Mouse (Mus musculus) limb, embryonic 13.5 days (tissue): Measurements from ENCODE around the gene Chtf18. TPM values are rescaled to one million over a fixed set of nuclear protein-coding genes. Genes with fewer than 3 reads are reported as not detected.

Source experiments
- ATAC-seq: fragments of 200-750 bp; cut with Nextera tagmentation; 2 replicates; pipeline ENCODE4 v1.8.0; 2017; ENCODE audit warnings: low read depth, moderate number of reproducible peaks, moderate TSS enrichment; ENCODE audit not compliant: low FRiP score
- H3K27ac ChIP-seq: fragments of 300-500 bp; sonication (generic); 2 replicates; pipeline ENCODE4 v1.5.1; 2015; ENCODE audit warnings: inconsistent platforms, mild to moderate bottlenecking, moderate library complexity
- H3K27me3 ChIP-seq: fragments of 300-500 bp; sonication (generic); 2 replicates; pipeline ENCODE4 v1.6.1; 2015; ENCODE audit warnings: mild to moderate bottlenecking, inconsistent platforms
- H3K36me3 ChIP-seq: fragments of 300-500 bp; sonication (generic); 2 replicates; pipeline ENCODE4 v1.6.1; 2015; ENCODE audit warnings: inconsistent platforms, mild to moderate bottlenecking, moderate library complexity
- H3K4me1 ChIP-seq: fragments of 300-500 bp; sonication (generic); 2 replicates; pipeline ENCODE4 v1.6.1; 2015; ENCODE audit warnings: inconsistent platforms
- H3K4me2 ChIP-seq: fragments of 300-500 bp; sonication (generic); replicated peaks from 2 replicates; pipeline ENCODE4 v1.6.1; 2015; ENCODE audit warnings: inconsistent platforms, mild to moderate bottlenecking, moderate library complexity
- H3K4me3 ChIP-seq: fragments of 300-500 bp; sonication (generic); 2 replicates; pipeline ENCODE4 v1.5.1; 2015; ENCODE audit warnings: moderate library complexity, mild to moderate bottlenecking, inconsistent platforms
- H3K9ac ChIP-seq: fragments of 300-500 bp; sonication (generic); 2 replicates; pipeline ENCODE4 v1.6.1; 2015; ENCODE audit warnings: mild to moderate bottlenecking, inconsistent platforms
- H3K9me3 ChIP-seq: fragments of 300-500 bp; sonication (generic); 2 replicates; pipeline ENCODE4 v1.6.1; 2016; ENCODE audit warnings: inconsistent platforms
- WGBS: fragments of 180-500 bp; shearing (Covaris S2); methylation state at CpG from one replicate; pipeline ENCODE4 v1.1.7; 2015; 5-methylcytosine and 5-hydroxymethylcytosine counted together
- polyA plus RNA-seq: library from polyadenylated mRNA; unstranded; fragments of >200 nt; fragmentation: Nextera tagmentation; extraction: Ambion mirVana; gene quantifications from 2 replicates; pipeline ENCODE4 v1.2.1, GENCODE M21; 2015

Gene Chtf18
- polyA plus RNA-seq, 1 experiment from 2014 or later = 32.2 TPM

GRCm38 (mm10) chr17:25725264-25725663, 2.0 kb downstream of the Chtf18 start:
- H3K27ac ChIP-seq = no peak overlapping the region
- H3K4me2 ChIP-seq = no peak overlapping the region
- H3K36me3 ChIP-seq = peaks cover 61% of the 10 kb centered on the region
- H3K27me3 ChIP-seq = no peaks in the 10 kb centered on the region
- WGBS = 86% methylated on average over 6 of the region's 6 CpGs
- ATAC-seq = no peak
- H3K9ac ChIP-seq = no peak overlapping the region
- H3K9me3 ChIP-seq = no peaks in the 10 kb centered on the region
- no peak overlapping the region for H3K4me3 ChIP-seq
- H3K4me1 ChIP-seq = peaks cover 23% of the 10 kb centered on the region

GRCm38 (mm10) chr17:25723919-25724318, 3.3 kb downstream of the Chtf18 start:
- Histone ChIP-seq H3K36me3 (peaks cover 62% of the 10 kb centered on the region), H3K4me1 (peaks cover 21% of the 10 kb centered on the region), H3K4me3 (no peak overlapping the region), H3K9me3 (no peaks in the 10 kb centered on the region), H3K9ac (no peak overlapping the region), H3K27ac (no peak overlapping the region), H3K27me3 (peaks cover 2% of the 10 kb centered on the region; the same call in 1 of the 2 replicates), H3K4me2 (no peak overlapping the region)
- no peak for ATAC-seq
- 76% methylated on average over 7 of the region's 7 CpGs for WGBS

- Histone ChIP-seq H3K4me1 (peaks cover 16% of the 10 kb centered on the region), H3K4me3 (no peak overlapping the region), H3K9me3 (no peaks in the 10 kb centered on the region), H3K4me2 (no peak overlapping the region), H3K27me3 (peaks cover 6% of the 10 kb centered on the region), H3K27ac (no peak overlapping the region), H3K36me3 (peaks cover 58% of the 10 kb centered on the region), H3K9ac (0 out of 2 replicates have a peak overlapping the region, but pooled peaks have one; percentile 4)
- WGBS = 93% methylated on average over 19 of the region's 19 CpGs
- ATAC-seq = no peak
Observed at GRCm38 (mm10) chr17:25723470-25723869, 3.7 kb downstream of the Chtf18 start.

DNA sequence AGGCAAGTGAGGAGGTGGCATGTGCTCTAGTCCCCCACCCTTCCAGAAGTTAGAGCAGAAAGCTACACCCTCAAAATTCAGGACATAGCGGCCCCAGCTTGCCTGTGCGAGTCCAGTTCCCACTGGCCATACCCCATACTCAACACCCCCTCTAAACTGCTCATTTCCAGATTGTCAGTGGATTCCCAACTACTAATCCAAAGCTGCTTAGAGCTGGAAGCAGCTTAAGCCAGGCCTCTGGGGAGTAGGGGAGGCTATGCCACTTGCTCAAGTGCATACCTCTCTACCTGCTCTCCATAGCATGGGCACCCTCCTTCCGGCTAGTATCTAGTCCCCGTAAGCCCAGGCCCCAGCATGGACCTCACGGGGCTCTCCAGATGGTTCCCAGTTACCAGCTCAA, 5.7 kb downstream of the Chtf18 start:
- no peak for ATAC-seq
- H3K4me1 ChIP-seq = peaks cover 21% of the 10 kb centered on the region
- H3K4me3 ChIP-seq = no peak overlapping the region
- H3K27ac ChIP-seq = no peak overlapping the region
- H3K9me3 ChIP-seq = no peaks in the 10 kb centered on the region
- peaks cover 58% of the 10 kb centered on the region for H3K36me3 ChIP-seq
- WGBS = 89% methylated on average over 5 of the region's 5 CpGs
- peaks cover 26% of the 10 kb centered on the region for H3K27me3 ChIP-seq
- H3K4me2 ChIP-seq = no peak overlapping the region
- H3K9ac ChIP-seq = no peak overlapping the region

DNA sequence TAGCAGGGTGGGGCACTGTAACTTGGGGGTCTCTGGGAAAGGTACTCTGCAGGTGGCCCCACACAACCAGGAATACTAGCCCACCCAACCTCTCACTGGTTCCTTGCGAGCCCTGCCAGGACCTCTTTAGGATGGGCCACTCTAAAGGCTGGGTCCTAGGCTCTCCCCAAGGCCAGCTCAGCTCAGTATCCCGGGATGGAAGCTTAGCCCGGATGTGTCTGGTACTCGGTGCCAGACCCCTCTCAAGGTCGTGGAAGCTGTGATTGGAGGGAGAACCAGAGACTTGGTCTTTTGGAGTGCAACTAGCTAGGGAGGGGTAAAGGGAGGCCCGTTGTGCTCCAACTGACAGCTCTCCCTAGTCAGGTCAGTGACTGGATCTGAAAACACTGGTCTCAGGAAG, 9.5 kb downstream of the Chtf18 start:
- peak overlapping the region; percentile 44 for H3K4me3 ChIP-seq
- peaks cover 19% of the 10 kb centered on the region for H3K4me1 ChIP-seq
- peaks cover 34% of the 10 kb centered on the region for H3K36me3 ChIP-seq
- no peak for ATAC-seq
- peak overlapping the region; percentile 83 for H3K4me2 ChIP-seq
- no peaks in the 10 kb centered on the region for H3K9me3 ChIP-seq
- H3K27ac ChIP-seq = no peak overlapping the region
- H3K9ac ChIP-seq = peak overlapping the region; percentile 66
- peaks cover 43% of the 10 kb centered on the region for H3K27me3 ChIP-seq
- 8% methylated on average over 6 of the region's 6 CpGs for WGBS

GRCm38 (mm10) chr17:25716711-25717637, 10.2 kb downstream of the Chtf18 start, which contains the start of gene Gng13:
Gng13 (plus strand) TSS chr17:25717171.
- Histone ChIP-seq H3K4me2 (peak within 1 kb of the TSS; percentile 83), H3K9me3 (no peaks in the 10 kb centered on the region), H3K27me3 (peaks cover 43% of the 10 kb centered on the region), H3K4me3 (peak within 1 kb of the TSS; percentile 44), H3K9ac (peak within 1 kb of the TSS; percentile 66), H3K4me1 (peaks cover 19% of the 10 kb centered on the region), H3K27ac (no peak within 1 kb of the TSS), H3K36me3 (peaks cover 26% of the 10 kb centered on the region)
- WGBS = 1% methylated on average over 32 of the region's 45 CpGs
- ATAC-seq = peak; percentile 33; the same call in 1 of the 2 replicates

DNA sequence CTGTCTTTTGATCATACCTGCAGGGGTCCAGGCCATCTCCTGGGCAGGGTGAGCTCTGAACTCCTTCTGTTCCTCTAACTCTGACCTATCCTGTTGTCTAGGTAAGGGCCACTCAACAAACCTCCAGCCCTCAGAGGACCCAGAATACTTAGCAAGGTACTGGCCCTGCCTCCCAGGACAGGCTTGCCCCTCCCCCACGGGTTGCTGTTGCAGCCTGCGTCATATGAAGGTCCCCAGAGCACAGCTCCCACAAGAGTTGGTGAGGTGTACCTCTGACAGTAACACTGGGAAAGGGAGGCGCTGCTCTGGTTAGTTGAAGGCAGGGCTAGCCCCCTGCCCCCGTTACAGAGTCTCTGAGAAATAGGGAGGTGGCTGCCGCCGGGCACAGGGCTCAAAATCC, 11.1 kb downstream of the Chtf18 start:
- peaks cover 19% of the 10 kb centered on the region for H3K36me3 ChIP-seq
- peaks cover 43% of the 10 kb centered on the region for H3K27me3 ChIP-seq
- H3K27ac ChIP-seq = no peak overlapping the region
- no peaks in the 10 kb centered on the region for H3K9me3 ChIP-seq
- H3K9ac ChIP-seq = no peak overlapping the region
- H3K4me3 ChIP-seq = no peak overlapping the region
- no peak overlapping the region for H3K4me2 ChIP-seq
- peaks cover 19% of the 10 kb centered on the region for H3K4me1 ChIP-seq
- 0 out of 2 replicates have a peak, but pooled peaks have one; percentile 10 for ATAC-seq
- WGBS = 3% methylated on average over 6 of the region's 6 CpGs

DNA sequence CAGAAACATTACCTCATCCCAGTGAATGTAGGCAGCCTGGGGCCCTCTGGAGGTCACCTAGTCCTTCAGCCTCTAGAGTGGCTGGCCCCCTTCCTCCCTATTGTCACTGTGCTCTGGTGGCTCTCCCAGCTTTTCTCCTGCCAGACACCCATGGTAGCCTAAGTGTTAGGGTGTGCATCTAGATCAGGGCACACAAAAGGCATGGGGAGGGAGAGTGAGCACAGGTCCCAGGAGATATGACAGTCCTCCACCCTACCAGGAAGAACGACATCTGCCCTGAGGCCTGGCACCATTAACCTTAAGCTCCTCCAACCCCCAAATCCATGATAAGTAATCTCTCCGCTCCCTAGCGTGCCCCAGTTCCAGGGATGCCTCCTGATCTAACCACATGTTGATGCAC, 11.6 kb downstream of the Chtf18 start:
- peaks cover 43% of the 10 kb centered on the region for H3K27me3 ChIP-seq

DNA sequence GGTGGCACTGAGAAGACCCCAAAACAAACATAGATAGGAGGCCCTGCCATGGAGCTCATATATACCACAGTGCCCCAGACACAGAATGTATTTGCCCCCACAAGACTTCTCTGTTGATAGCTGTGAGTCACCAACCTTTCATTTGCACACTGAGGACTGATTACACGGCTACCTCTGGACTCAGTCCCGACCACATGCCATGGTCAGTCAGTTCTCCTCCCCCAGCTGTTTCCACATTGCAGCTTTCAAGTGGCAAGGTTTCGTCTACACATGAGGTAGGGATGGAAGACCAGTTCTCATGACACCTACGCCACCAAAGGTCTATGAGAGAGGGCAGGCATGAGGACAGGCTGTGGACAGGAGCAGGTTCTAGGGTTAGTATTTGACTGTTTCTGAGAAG, 16.1 kb downstream of the Chtf18 start:
- H3K4me2 ChIP-seq = no peak overlapping the region
- 0 out of 2 replicates have a peak, but pooled peaks cover under 1% of the 10 kb centered on the region for H3K4me1 ChIP-seq
- ATAC-seq = no peak
- no peaks in the 10 kb centered on the region for H3K36me3 ChIP-seq
- H3K27ac ChIP-seq = no peak overlapping the region
- H3K9me3 ChIP-seq = no peaks in the 10 kb centered on the region
- H3K9ac ChIP-seq = no peak overlapping the region
- peaks cover 13% of the 10 kb centered on the region for H3K27me3 ChIP-seq
- H3K4me3 ChIP-seq = no peak overlapping the region
- 73% methylated on average over 4 of the region's 4 CpGs for WGBS

More for the DNA sequence above, 11.6 kb downstream of the Chtf18 start:
- Histone ChIP-seq H3K4me1 (peaks cover 19% of the 10 kb centered on the region), H3K9me3 (no peaks in the 10 kb centered on the region), H3K27ac (no peak overlapping the region), H3K4me3 (no peak overlapping the region), H3K4me2 (no peak overlapping the region), H3K9ac (no peak overlapping the region), H3K36me3 (peaks cover 14% of the 10 kb centered on the region)
- ATAC-seq = no peak
- 56% methylated on average over 3 of the region's 3 CpGs for WGBS

- Histone ChIP-seq H3K27me3 (peaks cover 2% of the 10 kb centered on the region), H3K4me2 (no peak overlapping the region), H3K4me1 (no peaks in the 10 kb centered on the region), H3K9me3 (no peaks in the 10 kb centered on the region), H3K27ac (no peak overlapping the region), H3K36me3 (no peaks in the 10 kb centered on the region), H3K9ac (no peak overlapping the region), H3K4me3 (no peak overlapping the region)
- 87% methylated on average over 2 of the region's 2 CpGs for WGBS
- no peak for ATAC-seq
Observed at GRCm38 (mm10) chr17:25709994-25710393, 17.2 kb downstream of the Chtf18 start.

DNA sequence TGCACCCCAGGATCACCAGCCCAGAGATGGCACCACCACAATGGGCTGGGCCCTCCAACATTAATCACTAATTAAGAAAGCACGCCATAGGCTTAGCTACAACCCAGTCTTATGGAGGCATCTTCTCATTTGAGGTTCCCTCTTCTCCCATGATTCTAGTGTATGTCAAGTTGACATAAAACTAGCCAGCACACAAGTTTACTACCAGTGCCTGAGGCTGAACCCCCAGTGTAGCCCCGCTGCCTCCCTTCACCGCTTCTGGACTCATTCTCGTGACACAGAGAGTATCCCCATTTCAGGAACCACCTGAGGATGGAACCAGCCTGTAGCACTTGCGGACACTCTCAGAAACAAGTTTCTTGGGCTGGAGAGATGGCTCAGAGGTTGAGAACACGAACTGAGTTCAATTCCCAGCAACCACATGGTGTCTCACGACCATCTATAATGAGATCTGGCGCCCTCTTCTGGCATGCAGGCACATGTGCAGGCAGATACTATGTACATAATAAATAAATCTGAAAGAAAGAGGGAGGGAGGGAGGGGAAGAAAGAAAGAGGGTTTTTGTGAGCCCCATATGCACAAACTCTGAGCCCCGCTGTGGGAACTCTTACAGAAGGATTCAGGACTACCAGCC, 26.2 kb downstream of the Chtf18 start:
- 58% methylated on average over 9 of the region's 9 CpGs for WGBS
- H3K4me2 ChIP-seq = no peak overlapping the region
- no peak for ATAC-seq

DNA sequence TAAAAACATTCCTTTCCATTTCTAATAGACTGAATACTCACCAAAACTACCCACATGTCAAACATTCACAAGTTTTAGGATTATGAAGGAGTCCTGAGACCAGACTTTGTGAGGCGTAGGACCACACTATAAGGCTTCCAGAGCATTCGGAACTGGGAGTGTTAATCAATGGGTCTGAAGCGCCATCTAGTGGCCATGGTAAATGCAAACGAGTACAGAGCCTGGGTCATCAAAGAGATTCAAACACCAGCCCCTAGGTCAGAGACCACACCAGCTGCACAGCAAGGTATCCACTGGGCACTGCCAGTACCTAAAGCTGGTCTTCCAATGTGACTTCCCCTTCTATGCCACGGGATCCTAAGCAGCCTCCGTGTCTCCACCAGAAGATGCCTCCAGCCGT, 28.8 kb downstream of the Chtf18 start:
- Histone ChIP-seq H3K9ac (no peak overlapping the region), H3K27me3 (no peaks in the 10 kb centered on the region), H3K4me3 (no peak overlapping the region), H3K27ac (no peak overlapping the region), H3K36me3 (no peaks in the 10 kb centered on the region), H3K4me1 (peaks cover 4% of the 10 kb centered on the region; the same call in 1 of the 2 replicates), H3K9me3 (no peaks in the 10 kb centered on the region), H3K4me2 (no peak overlapping the region)
- no peak for ATAC-seq
- 11% methylated on average over 7 of the region's 7 CpGs for WGBS

More for the DNA sequence above, 26.2 kb downstream of the Chtf18 start:
- H3K27ac ChIP-seq = no peak overlapping the region
- H3K9me3 ChIP-seq = no peaks in the 10 kb centered on the region
- H3K4me1 ChIP-seq = peaks cover 4% of the 10 kb centered on the region; the same call in 1 of the 2 replicates
- no peak overlapping the region for H3K9ac ChIP-seq
- H3K27me3 ChIP-seq = no peaks in the 10 kb centered on the region; the same call in 1 of the 2 replicates
- H3K36me3 ChIP-seq = no peaks in the 10 kb centered on the region
- H3K4me3 ChIP-seq = no peak overlapping the region
